Mouse (Mus musculus): ENCODE results near the gene Tcf23.

Tcf23 gene

DNA sequence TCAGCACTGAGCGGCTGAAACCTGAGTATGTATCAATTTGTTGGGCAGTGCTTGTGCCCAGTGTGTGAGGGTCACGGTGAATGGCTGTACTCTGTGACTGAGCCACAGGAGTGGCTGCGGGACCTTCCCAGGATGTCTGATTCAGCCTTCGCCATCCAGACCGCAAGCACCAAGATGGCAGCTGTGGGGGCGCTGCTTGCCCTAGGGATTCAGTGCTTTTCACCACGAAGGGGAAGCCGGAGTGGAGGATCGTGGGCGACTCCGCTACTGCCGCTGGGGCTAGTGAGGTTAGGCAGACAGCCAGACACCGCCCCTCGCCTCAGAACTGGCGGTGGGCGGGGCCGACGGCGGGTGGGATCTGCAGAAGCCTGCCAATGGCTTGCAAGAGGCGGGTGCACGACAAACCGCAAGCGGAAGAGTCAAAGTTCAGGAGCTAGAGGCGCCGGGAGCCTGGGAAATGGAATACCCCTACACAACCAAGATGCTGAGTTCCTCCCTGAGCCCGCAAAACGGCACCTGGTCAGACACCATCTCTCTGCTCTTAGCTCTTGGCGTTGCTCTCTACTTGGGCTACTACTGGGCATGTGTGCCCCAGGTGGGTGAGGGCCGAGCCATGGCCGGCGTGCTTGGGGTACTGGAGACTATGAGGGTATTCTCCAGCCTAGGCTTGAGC, 18.7 kb upstream of the Tcf23 start:
- peak; percentile 60 for ATAC-seq (ENCODE audit: insufficient number of reproducible peaks, low FRiP score, low TSS enrichment)

- no peak for ATAC-seq (ENCODE audit: insufficient number of reproducible peaks, low FRiP score, low TSS enrichment)
These were observed 18.0 kb upstream of the Tcf23 start for GRCm38 (mm10) chr5:30950451-30950850.

GRCm38 (mm10) chr5:30950922-30951321, 17.5 kb upstream of the Tcf23 start:
- no peak for ATAC-seq (ENCODE audit: insufficient number of reproducible peaks, low FRiP score, low TSS enrichment)

GRCm38 (mm10) chr5:30951706-30952105, 16.8 kb upstream of the Tcf23 start:
- ATAC-seq (ENCODE audit: insufficient number of reproducible peaks, low FRiP score, low TSS enrichment), result no peak

DNA sequence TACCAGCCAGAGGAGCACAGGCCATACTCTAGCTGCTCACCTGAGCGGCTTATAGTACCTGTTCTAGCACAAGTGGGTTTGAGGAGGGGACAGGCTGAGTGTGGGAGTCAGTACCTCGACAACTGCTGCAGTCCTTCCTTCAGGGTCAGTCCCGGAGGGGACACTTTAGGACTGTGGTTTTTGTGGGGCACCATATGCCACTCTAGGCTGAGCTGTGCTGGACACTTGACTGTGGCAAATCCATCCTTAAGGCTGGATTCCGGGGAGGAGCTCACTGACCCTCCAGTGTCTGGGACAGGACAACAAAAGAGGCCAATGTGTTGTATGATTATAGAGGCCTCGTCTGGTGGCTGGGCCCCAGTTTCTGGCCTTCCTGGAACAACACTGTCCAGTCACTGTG, 15.9 kb upstream of the Tcf23 start:
- ATAC-seq (ENCODE audit: insufficient number of reproducible peaks, low FRiP score, low TSS enrichment), result no peak

DNA sequence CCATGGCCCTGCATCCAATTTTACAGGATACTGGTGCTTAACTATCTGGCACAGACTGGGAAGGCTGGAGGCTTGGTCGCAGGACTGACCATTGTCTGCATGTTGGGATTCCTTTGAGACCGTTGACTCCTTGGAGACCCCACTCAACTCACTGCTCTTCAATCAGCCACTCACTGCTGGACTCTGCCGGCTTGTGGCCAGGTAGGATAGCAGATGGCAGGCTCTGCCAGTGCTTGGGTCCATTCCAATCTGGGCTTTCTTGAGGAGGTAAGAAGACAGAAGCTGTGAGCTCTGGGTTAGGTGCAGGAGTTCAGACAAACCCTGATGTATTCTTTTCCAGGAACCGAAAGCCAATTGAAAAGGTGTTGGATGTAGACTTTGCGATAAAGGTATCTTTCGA, 14.4 kb upstream of the Tcf23 start:
- no peak for ATAC-seq (ENCODE audit: insufficient number of reproducible peaks, low FRiP score, low TSS enrichment)

DNA sequence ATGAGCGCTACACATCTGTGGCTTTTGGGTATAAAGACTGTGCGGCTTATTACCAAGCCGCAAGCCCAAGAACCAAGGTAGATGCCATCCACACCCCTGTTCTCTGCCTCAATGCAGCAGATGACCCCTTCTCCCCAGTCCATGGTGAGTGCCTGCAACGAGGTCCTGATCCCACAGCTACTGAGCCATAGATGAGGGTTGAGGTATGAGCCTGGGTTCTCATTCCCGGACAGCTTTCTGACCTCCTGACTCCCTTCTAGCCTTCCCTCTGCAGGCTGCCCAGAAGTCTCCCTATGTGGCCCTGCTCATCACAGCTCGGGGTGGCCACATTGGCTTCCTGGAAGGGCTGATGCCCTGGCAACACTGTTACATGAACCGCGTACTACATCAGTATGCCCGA, 13.9 kb upstream of the Tcf23 start:
- no peak for ATAC-seq (ENCODE audit: insufficient number of reproducible peaks, low FRiP score, low TSS enrichment)

- no peak for ATAC-seq (ENCODE audit: insufficient number of reproducible peaks, low FRiP score, low TSS enrichment)
These were observed 12.7 kb upstream of the Tcf23 start for GRCm38 (mm10) chr5:30955751-30956150.

DNA sequence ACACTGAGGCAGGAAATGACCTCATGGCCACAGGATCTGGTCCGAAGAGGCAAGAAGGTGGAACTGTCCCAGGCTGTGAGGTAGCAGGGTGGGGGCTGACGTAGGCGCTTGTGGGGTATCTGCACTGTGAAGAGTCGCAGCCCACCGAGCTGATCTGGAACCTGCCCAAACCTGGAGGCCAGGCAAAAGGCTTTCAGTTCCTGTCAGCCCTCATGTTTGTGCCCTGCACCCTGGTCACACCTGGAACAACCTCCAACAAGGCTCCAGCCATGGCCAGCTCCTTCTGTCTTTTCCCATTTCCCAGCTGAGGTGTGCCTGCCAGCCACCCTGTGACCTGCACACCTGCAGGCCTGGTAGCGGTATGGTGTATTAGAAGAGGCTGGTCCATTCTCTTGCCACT, 10.6 kb upstream of the Tcf23 start:
- no peak for ATAC-seq (ENCODE audit: insufficient number of reproducible peaks, low FRiP score, low TSS enrichment)

DNA sequence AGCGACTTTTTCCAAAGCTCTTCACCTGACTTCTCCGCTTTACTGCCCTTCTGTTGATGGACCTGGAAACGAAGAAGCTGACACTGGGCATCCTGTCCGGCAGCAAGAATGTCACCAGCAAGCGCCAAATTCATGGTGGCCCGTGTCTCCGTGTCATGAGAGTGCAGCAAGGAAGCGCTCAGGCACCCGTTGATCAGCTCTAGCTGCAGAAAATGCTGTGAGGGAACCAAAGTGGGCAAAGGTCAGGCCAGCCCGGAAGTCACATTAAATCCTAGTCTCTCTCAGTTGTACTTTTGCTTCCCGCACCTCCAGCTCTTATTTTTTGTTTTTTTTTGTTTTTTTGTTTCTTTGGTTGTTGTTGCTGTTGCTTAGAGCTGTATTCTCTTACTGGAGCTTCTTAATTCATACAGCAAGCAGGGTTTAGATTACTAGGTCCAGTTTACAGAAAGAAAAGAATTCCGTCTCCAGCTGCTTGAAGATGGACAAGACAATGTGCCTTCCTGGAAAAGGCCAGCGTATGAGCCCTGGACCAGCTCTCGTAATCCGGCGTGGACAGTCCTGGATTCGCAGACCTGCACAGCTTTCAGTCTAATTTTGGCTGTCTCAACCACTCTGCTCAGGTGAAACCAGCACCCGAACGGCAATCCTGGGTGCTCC, 9.1 kb upstream of the Tcf23 start:
- no peak for ATAC-seq (ENCODE audit: insufficient number of reproducible peaks, low FRiP score, low TSS enrichment)

DNA sequence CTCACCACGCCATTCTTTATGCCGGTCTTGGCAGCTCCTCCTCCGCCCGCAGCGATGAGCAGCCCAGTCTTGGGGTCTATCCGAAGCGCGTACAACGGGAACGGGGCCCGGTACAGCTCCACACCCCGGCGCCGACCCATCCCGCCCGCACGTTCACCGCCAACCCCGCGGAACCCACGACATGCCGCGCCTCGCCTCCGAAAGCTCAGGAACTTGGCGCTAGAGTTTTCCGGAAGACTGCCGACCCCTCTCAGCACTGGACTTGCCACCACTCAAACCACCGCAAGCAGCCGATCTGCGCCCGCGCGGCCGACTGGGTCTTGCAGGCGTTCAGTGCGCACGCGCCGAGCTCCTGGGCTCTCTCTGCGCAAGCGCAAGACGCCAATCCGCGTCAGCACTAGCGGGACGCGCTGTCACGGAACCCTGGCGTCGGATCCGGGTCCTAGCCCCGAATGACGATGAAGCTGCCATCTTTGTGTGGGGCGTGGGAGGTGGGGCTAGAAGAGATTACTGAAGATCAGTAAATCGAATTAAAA, 8.4 kb upstream of the Tcf23 start, which contains the start of gene Preb:
Gene Preb, minus strand, starts transcription at position 396 of the 536 bp plus-strand sequence.
- peak; percentile 95 for ATAC-seq (ENCODE audit: insufficient number of reproducible peaks, low FRiP score, low TSS enrichment)

GRCm38 (mm10) chr5:30960814-30961213, 7.6 kb upstream of the Tcf23 start:
- ATAC-seq (ENCODE audit: insufficient number of reproducible peaks, low FRiP score, low TSS enrichment), result no peak

GRCm38 (mm10) chr5:30961545-30962505, 6.6 kb upstream of the Tcf23 start:
- no peak for ATAC-seq (ENCODE audit: insufficient number of reproducible peaks, low FRiP score, low TSS enrichment)

DNA sequence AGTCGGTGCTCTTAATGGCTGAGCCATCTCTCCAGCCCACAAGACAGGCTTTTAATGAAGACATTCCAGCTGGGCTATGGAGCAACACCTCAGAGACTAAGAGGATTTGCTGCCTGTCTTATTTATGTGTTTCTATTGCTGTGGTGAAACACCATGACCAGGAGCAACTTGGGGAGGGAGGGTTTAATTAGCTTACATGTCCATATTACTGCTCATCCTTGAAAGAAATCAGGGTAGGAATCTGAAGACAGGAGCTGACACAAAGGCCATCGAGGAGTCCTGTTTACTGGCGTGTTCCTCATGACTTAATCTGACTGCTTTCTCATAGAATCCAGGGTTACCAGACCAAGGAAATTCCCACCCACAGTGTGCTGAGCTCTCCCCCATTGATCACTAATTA, 4.5 kb upstream of the Tcf23 start:
- ATAC-seq (ENCODE audit: insufficient number of reproducible peaks, low FRiP score, low TSS enrichment), result no peak

GRCm38 (mm10) chr5:30966189-30966588, 2.3 kb upstream of the Tcf23 start:
- no peak for ATAC-seq (ENCODE audit: insufficient number of reproducible peaks, low FRiP score, low TSS enrichment)

DNA sequence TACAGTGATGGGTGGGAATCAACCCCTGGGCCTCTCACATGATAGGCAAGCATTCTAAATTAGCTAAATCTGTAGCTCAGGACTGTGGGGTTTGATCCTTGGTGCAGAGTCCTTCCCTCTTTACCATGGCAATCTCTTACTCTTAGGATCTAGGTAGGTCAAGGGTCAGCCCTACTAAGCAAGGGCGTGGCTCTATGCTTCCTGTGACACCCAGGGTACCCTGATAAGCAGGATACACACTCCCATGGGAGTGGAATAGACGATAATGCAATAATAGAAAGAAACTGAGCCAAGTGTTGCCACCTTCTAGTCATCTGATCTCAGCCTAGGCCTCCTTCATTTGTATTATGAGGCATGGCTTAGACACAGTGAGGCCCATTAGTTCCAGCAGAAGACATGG, 978 bp downstream of the Tcf23 start:
- ATAC-seq (ENCODE audit: insufficient number of reproducible peaks, low FRiP score, low TSS enrichment), result no peak

DNA sequence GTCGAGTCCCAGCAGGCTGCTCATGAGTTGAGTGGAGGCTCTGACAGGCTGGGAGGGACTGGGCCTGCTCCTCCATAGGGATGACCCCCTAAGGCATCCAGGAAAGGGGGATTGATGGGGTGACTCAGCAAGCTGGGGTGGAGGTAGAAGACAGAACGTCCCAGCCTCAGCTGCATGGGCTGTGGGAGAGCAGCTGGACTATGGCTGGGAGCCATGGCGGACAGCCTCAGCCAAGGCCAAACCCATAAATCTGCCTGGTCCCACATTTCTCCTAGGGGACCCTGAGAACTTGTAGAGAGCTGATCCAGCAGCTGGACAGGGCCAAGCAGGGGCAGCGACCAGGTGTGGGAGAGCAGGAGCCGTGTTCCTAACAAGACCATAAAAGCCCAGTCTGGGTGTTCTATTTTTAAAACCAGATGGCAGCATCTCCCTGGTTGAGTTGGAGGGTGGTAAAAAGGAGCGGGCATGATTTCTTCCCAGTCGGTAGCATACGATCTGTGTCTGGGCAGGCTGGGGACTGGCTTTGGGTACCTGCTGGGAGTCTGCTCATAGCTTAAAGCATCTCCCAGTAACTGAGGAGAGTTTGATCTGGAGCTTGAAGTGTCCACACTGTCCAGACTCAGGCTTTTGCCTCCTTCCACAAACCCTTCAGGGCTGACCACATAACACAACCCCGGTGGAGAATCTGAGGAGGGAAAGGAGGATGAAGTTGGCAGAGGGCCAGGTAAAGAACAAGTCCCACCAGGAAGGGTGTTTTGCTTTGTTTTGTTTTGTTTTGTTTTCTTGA, 6.6 kb downstream of the Tcf23 start:
- ATAC-seq (ENCODE audit: insufficient number of reproducible peaks, low FRiP score, low TSS enrichment), result no peak

DNA sequence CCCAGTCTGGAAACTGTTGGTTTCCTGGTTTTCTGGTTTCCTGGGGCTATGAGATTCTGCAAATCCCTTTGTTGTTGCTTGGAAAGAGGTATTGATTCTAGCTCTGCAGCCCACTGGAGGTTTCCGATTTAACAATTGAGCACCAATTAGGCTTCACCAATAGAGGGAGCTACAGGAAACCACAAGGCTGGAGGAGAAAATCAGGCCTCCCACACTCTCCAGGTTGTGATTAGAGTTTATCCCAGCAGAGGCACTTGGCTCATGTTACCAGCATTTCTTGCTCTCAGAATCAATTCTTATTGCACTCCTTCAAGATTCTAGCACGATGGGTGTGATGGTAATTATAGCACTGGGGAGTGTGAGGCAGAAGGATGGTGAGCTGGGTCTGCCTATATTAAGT, 13.9 kb downstream of the Tcf23 start:
- no peak for ATAC-seq (ENCODE audit: insufficient number of reproducible peaks, low FRiP score, low TSS enrichment)

GRCm38 (mm10) chr5:30992980-30993676, 24.7 kb downstream of the Tcf23 start:
- ATAC-seq (ENCODE audit: insufficient number of reproducible peaks, low FRiP score, low TSS enrichment), result no peak
